Mouse (Mus musculus): ENCODE measurements at regions not wholly inside any gene's neighbourhood (a gene's known extent, or its start where the extent isn't known, plus 50 kb on each side); places are given as distances from the start of the nearest gene placed in this dataset.

- no peak for ATAC-seq (replicated peaks; ENCODE audit: low read depth, poor library complexity, severe bottlenecking)
These were observed 805.2 kb downstream of the Olfm4 start for GRCm38 (mm10) chr14:80789131-80789530.

DNA sequence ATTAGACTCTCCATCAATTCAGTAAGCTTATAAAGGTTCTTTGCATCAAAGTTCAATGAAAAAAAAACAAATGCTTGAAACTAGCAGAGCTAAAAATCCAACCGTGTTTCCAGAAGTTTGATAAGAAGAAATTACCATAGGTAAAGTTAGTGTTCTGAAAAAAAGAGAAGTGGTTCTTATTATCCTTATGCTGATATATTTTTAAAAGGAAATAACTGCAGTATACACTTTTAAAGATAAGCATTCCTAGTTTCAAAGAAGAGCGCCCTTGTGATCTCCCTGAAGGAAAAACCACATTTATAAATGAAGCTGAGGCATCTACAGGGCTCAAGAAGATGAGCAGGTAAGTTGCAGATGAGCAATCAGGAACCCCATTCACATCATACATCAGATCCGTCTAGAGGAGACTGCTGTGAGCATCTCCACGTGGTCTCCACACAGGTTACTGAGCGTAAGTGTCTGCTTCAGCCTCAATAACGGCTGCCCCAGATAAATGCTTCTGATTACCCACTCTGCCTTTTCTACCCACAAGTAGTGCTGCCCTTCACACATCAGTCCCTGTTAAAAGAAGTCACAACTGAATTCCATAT, 815.6 kb downstream of the Olfm4 start:
- no peak for ATAC-seq (replicated peaks; ENCODE audit: low read depth, poor library complexity, severe bottlenecking)

DNA sequence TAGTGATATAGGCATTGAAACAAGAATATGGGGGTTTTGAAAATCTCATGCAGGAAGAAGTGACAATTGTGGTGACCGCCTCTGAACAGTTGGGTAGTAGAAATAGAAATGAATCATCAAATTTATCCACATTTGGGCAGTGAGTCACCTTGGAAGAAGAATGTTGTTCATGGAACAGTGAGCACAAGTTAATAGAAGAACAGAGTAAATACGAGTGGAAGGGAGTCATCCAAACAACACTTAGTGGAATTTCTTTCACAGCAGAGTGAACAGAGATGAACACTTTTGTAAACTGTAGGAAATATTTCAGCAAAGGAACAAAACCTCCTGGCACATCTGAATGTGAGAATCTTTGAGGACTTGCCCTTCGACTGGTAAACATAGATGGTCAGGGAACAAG, 846.6 kb downstream of the Olfm4 start:
- ATAC-seq (replicated peaks; ENCODE audit: low read depth, poor library complexity, severe bottlenecking): no peak

DNA sequence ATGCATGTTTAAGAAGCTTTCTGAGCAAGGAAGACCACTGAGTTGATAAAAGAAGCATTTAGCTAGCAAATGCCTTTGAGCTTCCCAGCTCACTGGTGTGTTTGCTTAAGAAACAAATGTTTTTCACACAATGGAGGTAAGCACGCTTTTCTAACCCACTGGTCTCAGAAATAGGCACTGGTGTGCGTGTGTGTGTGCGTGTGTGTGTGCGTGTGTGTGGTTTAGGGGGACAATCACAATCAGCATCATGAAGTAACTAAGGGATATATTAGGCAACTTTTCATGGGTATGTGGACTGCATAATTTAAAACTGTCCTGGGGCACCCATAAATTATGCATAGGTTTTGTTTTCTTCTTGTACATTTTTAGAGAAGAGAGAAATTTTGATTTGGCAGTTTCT, 860.7 kb downstream of the Olfm4 start:
- no peak for ATAC-seq (replicated peaks; ENCODE audit: low read depth, poor library complexity, severe bottlenecking)

- peak; percentile 58; the same call in 1 of the 2 replicates for ATAC-seq (replicated peaks; ENCODE audit: low read depth, poor library complexity, severe bottlenecking)
These were observed 861.8 kb downstream of the Olfm4 start for GRCm38 (mm10) chr14:80845576-80846269.

- no peak for ATAC-seq (replicated peaks; ENCODE audit: low read depth, poor library complexity, severe bottlenecking)
These were observed 862.7 kb downstream of the Olfm4 start for GRCm38 (mm10) chr14:80846420-80847083.

Data from common myeloid progenitor, adult 5-6 weeks (primary cell).